Mouse (Mus musculus) liver, adult 2 months (tissue): ENCODE measurements around the gene Kmt2b.

Experiments
- CTCF ChIP-seq: fragments of 200-500 bp; IDR thresholded peaks from 2 replicates; pipeline ENCODE4 v1.5.1; 2011; ENCODE audit warnings: low read depth, low read length, control low read depth
- POLR2A ChIP-seq: fragments of 200-500 bp; IDR thresholded peaks from 2 replicates; pipeline ENCODE4 v1.6.1; 2011; ENCODE audit warnings: low read length, control low read depth; ENCODE audit not compliant: insufficient read depth; ENCODE audit errors: extremely low read depth

GRCm38 (mm10) chr7:30599933-30600353 lies 11.4 kb upstream of the Kmt2b start:
- TF ChIP-seq CTCF (no peak), POLR2A (no peak)
